Mouse (Mus musculus): ENCODE measurements around the gene Gpank1. TPM values are rescaled to one million over a fixed set of nuclear protein-coding genes. Genes with fewer than 3 reads are reported as not detected.

Gene Gpank1
- polyA plus RNA-seq (2014; fragmentation: Nextera tagmentation; extraction: Ambion mirVana) = 13.0 and 13.4 TPM in 2 replicates

GRCm38 (mm10) chr17:35121143-35121799 lies at the start of gene Gpank1:
Gene Gpank1 (plus strand): TSS chr17:35121455.
- peaks cover 40% of the 10 kb centered on the region for H3K36me3 ChIP-seq (ENCODE audit: control insufficient read depth, insufficient read depth, low read length)

GRCm38 (mm10) chr17:35074097-35074496 lies 47.2 kb upstream of the Gpank1 start:
- DNase-seq (ENCODE audit: low spot score) (no peak), ATAC-seq (ENCODE audit: low read depth) (0 out of 2 replicates have a peak, but pooled peaks have one; percentile 14)
- Histone ChIP-seq H3K9me3 (ENCODE audit: control insufficient read depth, low read length) (no peaks in the 10 kb centered on the region), H3K9ac (ENCODE audit: low read depth, low read length) (no peak overlapping the region), H3K27me3 (replicated peaks; ENCODE audit: control insufficient read depth, insufficient read depth, low read length) (no peaks in the 10 kb centered on the region), H3K4me2 (ENCODE audit: low read depth, low read length) (no peak overlapping the region), H3K4me1 (ENCODE audit: control insufficient read depth, insufficient read depth, low read length) (peaks cover 3% of the 10 kb centered on the region; the same call in 1 of the 2 replicates), H3K4me3 (ENCODE audit: low read depth, low read length) (no peak overlapping the region), H3K36me3 (ENCODE audit: control insufficient read depth, insufficient read depth, low read length) (no peaks in the 10 kb centered on the region), H3K27ac (replicated peaks; ENCODE audit: low read depth, low read length) (no peak overlapping the region)
- WGBS = 54% methylated on average over 8 of the region's 17 CpGs

More at GRCm38 (mm10) chr17:35121143-35121799, at the start of gene Gpank1:
- peak within 1 kb of the TSS; percentile 90 for H3K9ac ChIP-seq (ENCODE audit: low read depth, low read length)
- DNase-seq (ENCODE audit: low spot score) (peak; percentile 100), ATAC-seq (ENCODE audit: low read depth) (peak; percentile 95)
- peak within 1 kb of the TSS; percentile 93 for H3K4me2 ChIP-seq (ENCODE audit: low read depth, low read length)
- H3K4me1 ChIP-seq (ENCODE audit: control insufficient read depth, insufficient read depth, low read length) = peaks cover 11% of the 10 kb centered on the region
- no peaks in the 10 kb centered on the region for H3K27me3 ChIP-seq (replicated peaks; ENCODE audit: control insufficient read depth, insufficient read depth, low read length)
- peak within 1 kb of the TSS; percentile 92 for H3K27ac ChIP-seq (replicated peaks; ENCODE audit: low read depth, low read length)
- under 1% methylated on average over 34 of the region's 50 CpGs for WGBS
- no peaks in the 10 kb centered on the region for H3K9me3 ChIP-seq (ENCODE audit: control insufficient read depth, low read length)
- H3K4me3 ChIP-seq (ENCODE audit: low read depth, low read length) = peak within 1 kb of the TSS; percentile 88

- Histone ChIP-seq H3K36me3 (ENCODE audit: control insufficient read depth, insufficient read depth, low read length) (no peaks in the 10 kb centered on the region), H3K4me3 (ENCODE audit: low read depth, low read length) (peak within 1 kb of the TSS; percentile 8; the same call in 1 of the 2 replicates), H3K27ac (replicated peaks; ENCODE audit: low read depth, low read length) (no peak within 1 kb of the TSS; the same call in 1 of the 2 replicates), H3K4me1 (ENCODE audit: control insufficient read depth, insufficient read depth, low read length) (peaks cover 3% of the 10 kb centered on the region; the same call in 1 of the 2 replicates), H3K27me3 (replicated peaks; ENCODE audit: control insufficient read depth, insufficient read depth, low read length) (no peaks in the 10 kb centered on the region), H3K9ac (ENCODE audit: low read depth, low read length) (peak within 1 kb of the TSS; percentile 31), H3K9me3 (ENCODE audit: control insufficient read depth, low read length) (no peaks in the 10 kb centered on the region), H3K4me2 (ENCODE audit: low read depth, low read length) (peak within 1 kb of the TSS; percentile 43)
- WGBS = 9% methylated on average over 10 of the region's 10 CpGs
- ATAC-seq (ENCODE audit: low read depth) (peak; percentile 47), DNase-seq (ENCODE audit: low spot score) (peak; percentile 39)
Observed at GRCm38 (mm10) chr17:35076507-35077176, 44.6 kb upstream of the Gpank1 start, which contains the start of gene Ly6g6e. Gene Ly6g6e (plus strand): TSS chr17:35076902.

GRCm38 (mm10) chr17:35077285-35077684 lies 44.0 kb upstream of the Gpank1 start:
- no peaks in the 10 kb centered on the region for H3K27me3 ChIP-seq (replicated peaks; ENCODE audit: control insufficient read depth, insufficient read depth, low read length)
- peaks cover 3% of the 10 kb centered on the region; the same call in 1 of the 2 replicates for H3K4me1 ChIP-seq (ENCODE audit: control insufficient read depth, insufficient read depth, low read length)
- peak overlapping the region; percentile 8; the same call in 1 of the 2 replicates for H3K4me3 ChIP-seq (ENCODE audit: low read depth, low read length)
- H3K9ac ChIP-seq (ENCODE audit: low read depth, low read length) = peak overlapping the region; percentile 31
- peak overlapping the region; percentile 43 for H3K4me2 ChIP-seq (ENCODE audit: low read depth, low read length)
- H3K36me3 ChIP-seq (ENCODE audit: control insufficient read depth, insufficient read depth, low read length) = no peaks in the 10 kb centered on the region
- 44% methylated on average over 2 of the region's 2 CpGs for WGBS
- H3K9me3 ChIP-seq (ENCODE audit: control insufficient read depth, low read length) = no peaks in the 10 kb centered on the region
- H3K27ac ChIP-seq (replicated peaks; ENCODE audit: low read depth, low read length) = no peak overlapping the region
- DNase-seq (ENCODE audit: low spot score) = no peak
- no peak for ATAC-seq (ENCODE audit: low read depth)

- H3K36me3 ChIP-seq (ENCODE audit: control insufficient read depth, insufficient read depth, low read length) = no peaks in the 10 kb centered on the region
- H3K9me3 ChIP-seq (ENCODE audit: control insufficient read depth, low read length) = no peaks in the 10 kb centered on the region
- H3K9ac ChIP-seq (ENCODE audit: low read depth, low read length) = peak within 1 kb of the TSS; percentile 31
- no peak within 1 kb of the TSS for H3K27ac ChIP-seq (replicated peaks; ENCODE audit: low read depth, low read length)
- peaks cover 3% of the 10 kb centered on the region; the same call in 1 of the 2 replicates for H3K4me1 ChIP-seq (ENCODE audit: control insufficient read depth, insufficient read depth, low read length)
- WGBS = 12% methylated on average over 10 of the region's 14 CpGs
- H3K27me3 ChIP-seq (replicated peaks; ENCODE audit: control insufficient read depth, insufficient read depth, low read length) = no peaks in the 10 kb centered on the region
- H3K4me2 ChIP-seq (ENCODE audit: low read depth, low read length) = peak within 1 kb of the TSS; percentile 43
- peak within 1 kb of the TSS; percentile 8; the same call in 1 of the 2 replicates for H3K4me3 ChIP-seq (ENCODE audit: low read depth, low read length)
- DNase-seq (ENCODE audit: low spot score) = no peak
- peak; percentile 21 for ATAC-seq (ENCODE audit: low read depth)
Observed at GRCm38 (mm10) chr17:35077786-35078233, 43.4 kb upstream of the Gpank1 start, which contains the start of gene Ly6g6d. Gene Ly6g6d (minus strand): TSS chr17:35078065.

GRCm38 (mm10) chr17:35079778-35080177 lies 41.5 kb upstream of the Gpank1 start:
- Histone ChIP-seq H3K4me3 (ENCODE audit: low read depth, low read length) (no peak overlapping the region), H3K9me3 (ENCODE audit: control insufficient read depth, low read length) (no peaks in the 10 kb centered on the region), H3K36me3 (ENCODE audit: control insufficient read depth, insufficient read depth, low read length) (no peaks in the 10 kb centered on the region), H3K27ac (replicated peaks; ENCODE audit: low read depth, low read length) (no peak overlapping the region), H3K4me2 (ENCODE audit: low read depth, low read length) (no peak overlapping the region), H3K4me1 (ENCODE audit: control insufficient read depth, insufficient read depth, low read length) (peaks cover 3% of the 10 kb centered on the region; the same call in 1 of the 2 replicates), H3K27me3 (replicated peaks; ENCODE audit: control insufficient read depth, insufficient read depth, low read length) (no peaks in the 10 kb centered on the region), H3K9ac (ENCODE audit: low read depth, low read length) (no peak overlapping the region; the same call in 1 of the 2 replicates)
- ATAC-seq (ENCODE audit: low read depth) (no peak), DNase-seq (ENCODE audit: low spot score) (no peak)
- WGBS = 65% methylated on average over 9 of the region's 9 CpGs

- Histone ChIP-seq H3K36me3 (ENCODE audit: control insufficient read depth, insufficient read depth, low read length) (no peaks in the 10 kb centered on the region), H3K27me3 (replicated peaks; ENCODE audit: control insufficient read depth, insufficient read depth, low read length) (no peaks in the 10 kb centered on the region), H3K4me1 (ENCODE audit: control insufficient read depth, insufficient read depth, low read length) (peaks cover 3% of the 10 kb centered on the region; the same call in 1 of the 2 replicates), H3K27ac (replicated peaks; ENCODE audit: low read depth, low read length) (no peak overlapping the region), H3K9ac (ENCODE audit: low read depth, low read length) (no peak overlapping the region; the same call in 1 of the 2 replicates), H3K4me3 (ENCODE audit: low read depth, low read length) (no peak overlapping the region), H3K4me2 (ENCODE audit: low read depth, low read length) (no peak overlapping the region), H3K9me3 (ENCODE audit: control insufficient read depth, low read length) (no peaks in the 10 kb centered on the region)
- WGBS = 48% methylated on average over 6 of the region's 6 CpGs
- DNase-seq (ENCODE audit: low spot score) (no peak), ATAC-seq (ENCODE audit: low read depth) (no peak)
Observed at GRCm38 (mm10) chr17:35080248-35080647, 41.0 kb upstream of the Gpank1 start.

GRCm38 (mm10) chr17:35080710-35081109 lies 40.5 kb upstream of the Gpank1 start:
- Histone ChIP-seq H3K4me1 (ENCODE audit: control insufficient read depth, insufficient read depth, low read length) (peaks cover 3% of the 10 kb centered on the region; the same call in 1 of the 2 replicates), H3K27me3 (replicated peaks; ENCODE audit: control insufficient read depth, insufficient read depth, low read length) (no peaks in the 10 kb centered on the region), H3K4me3 (ENCODE audit: low read depth, low read length) (no peak overlapping the region), H3K9ac (ENCODE audit: low read depth, low read length) (no peak overlapping the region), H3K9me3 (ENCODE audit: control insufficient read depth, low read length) (no peaks in the 10 kb centered on the region), H3K4me2 (ENCODE audit: low read depth, low read length) (no peak overlapping the region), H3K36me3 (ENCODE audit: control insufficient read depth, insufficient read depth, low read length) (no peaks in the 10 kb centered on the region), H3K27ac (replicated peaks; ENCODE audit: low read depth, low read length) (no peak overlapping the region)
- no peak for ATAC-seq (ENCODE audit: low read depth)
- DNase-seq (ENCODE audit: low spot score) = no peak
- 70% methylated on average over 4 of the region's 4 CpGs for WGBS

All from embryonic facial prominence, embryonic 14.5 days (tissue).